Mouse (Mus musculus) layer of hippocampus, adult 6 months (tissue): ENCODE measurements around the gene Ankra2. TPM values are rescaled to one million over a fixed set of nuclear protein-coding genes. Genes with fewer than 3 reads are reported as not detected.

ENCODE experiments used
- long read RNA-seq, 2 experiments: library from polyadenylated mRNA; unstranded; transcript quantifications; one replicate each; pipeline ENCODE4 v2.0.0; 2019 to 2020
- polyA plus RNA-seq: library from polyadenylated mRNA; unstranded; fragments of <200 nt; fragmentation: Nextera tagmentation; gene quantifications from 2 replicates; pipeline ENCODE4 v1.2.3, GENCODE M21; 2021

Gene Ankra2
- 29.9 and 34.3 TPM in 2 replicates for polyA plus RNA-seq
- long read RNA-seq, experiment 1, transcript Ankra2-207 (2 exons, 1,887 nt): major isoform, 27 of 47 reads
- long read RNA-seq, experiment 1, transcript Ankra2-208 (8 exons, 1,476 nt): minor isoform, 8 of 47 reads
- long read RNA-seq, experiment 1, partial matches to known transcripts: 3 of 47 reads
- long read RNA-seq, experiment 1, other reads (novel, unspliced or antisense): 3 of 47 reads
- long read RNA-seq, experiment 2, transcript Ankra2-208 (8 exons, 1,476 nt): minor isoform, 21 of 102 reads
- long read RNA-seq, experiment 2, transcript Ankra2-201 (9 exons, 1,755 nt): major isoform, 60 of 102 reads
- long read RNA-seq, experiment 2, transcript Ankra2-203 (8 exons, 2,328 nt): minor isoform, 7 of 102 reads
- long read RNA-seq, experiment 2, partial matches to known transcripts: 1 of 102 reads
- long read RNA-seq, experiment 2, other reads (novel, unspliced or antisense): 10 of 102 reads

GRCm38 (mm10) chr13:98262636-98263457 lies at the start of gene Ankra2, which contains the start of gene Utp15:
Ankra2 (plus strand) TSS chr13:98263074.
Utp15 (minus strand) TSS chr13:98263041.

DNA sequence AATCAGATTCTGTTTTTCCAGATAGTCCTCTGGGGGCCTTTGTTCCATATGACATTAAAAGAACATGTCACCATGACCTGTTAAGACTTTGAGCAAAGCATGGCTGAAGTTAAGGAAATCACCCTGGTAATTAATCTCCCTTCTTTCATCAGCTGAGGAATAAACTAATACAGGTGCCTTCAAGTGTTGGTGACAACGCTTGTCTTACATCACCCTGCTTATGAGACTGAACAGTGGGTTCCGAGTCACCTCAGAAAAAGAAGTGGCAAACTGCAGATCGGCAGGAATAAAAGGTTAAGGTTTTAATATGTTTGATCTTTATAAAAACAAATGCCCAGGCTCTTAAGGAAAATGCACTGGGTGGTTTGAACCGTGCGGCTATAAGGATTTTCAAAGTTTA lies 16.8 kb downstream of the Ankra2 start, which contains the start of gene Gm21976:
Gene Gm21976 (plus strand): TSS at position 202 of the 400 bp plus-strand sequence.

GRCm38 (mm10) chr13:98316480-98317245 lies 53.8 kb downstream of the Ankra2 start, which contains the start of gene Btf3:
Btf3 (minus strand) TSS chr13:98317006.

Other genes with a start within 250 kb of the Ankra2 start
- gene Arhgef28, start 56.6 kb upstream of the Ankra2 start, polyA plus RNA-seq: 49.5 and 54.2 TPM in 2 replicates
- gene Utp15, start within 50 bp of the Ankra2 start, polyA plus RNA-seq: 13.7 and 15.3 TPM in 2 replicates
- gene Gm21976, start 16.8 kb downstream of the Ankra2 start, polyA plus RNA-seq: 0.24 TPM in 1 of 2 replicates, not detected in the other
- 349 and 389 TPM in 2 replicates for gene Btf3, start 53.9 kb downstream of the Ankra2 start, polyA plus RNA-seq
- gene Foxd1, start 91.2 kb downstream of the Ankra2 start, polyA plus RNA-seq: 0.05 and 0.09 TPM in 2 replicates
- 0.79 and 1.7 TPM in 2 replicates for gene Gm10320, start 228.9 kb downstream of the Ankra2 start, polyA plus RNA-seq